Mouse (Mus musculus): ENCODE measurements around the gene Zfp553.

GRCm38 (mm10) chr7:127231826-127232621, 837 bp upstream of the Zfp553 start:
- no peak for TF ChIP-seq CTCF (IDR thresholded peaks at IDR 0.05; ENCODE audit: control insufficient read depth, insufficient read depth, insufficient read length)
- TF ChIP-seq USF1 (IDR thresholded peaks at IDR 0.05; ENCODE audit: low read depth), result no peak

All from C2C12 (cell line).